Mouse (Mus musculus) heart, adult 18-20 months (tissue): ENCODE data around the gene Tex37. TPM values are rescaled to one million over a fixed set of nuclear protein-coding genes. Genes with fewer than 3 reads are reported as not detected.

Experiments
- DNase-seq, 2 experiments: peaks; one replicate each; pipeline ENCODE4 v3.0.0; 2021 to 2022; ENCODE audit warnings: mixed read lengths in 1 of 2
- long read RNA-seq, 2 experiments: library from polyadenylated mRNA; stranded (forward); transcript quantifications; one replicate each; pipeline ENCODE4 v2.0.0; 2021
- total RNA-seq, 2 experiments: library from RNA; stranded (reverse); gene quantifications; 2 replicates each; pipeline ENCODE4 v1.2.3; 2021

Tex37 gene
- not detected for total RNA-seq
- long read RNA-seq, experiment 1: 0 reads
- long read RNA-seq, experiment 2: 0 reads

DNA sequence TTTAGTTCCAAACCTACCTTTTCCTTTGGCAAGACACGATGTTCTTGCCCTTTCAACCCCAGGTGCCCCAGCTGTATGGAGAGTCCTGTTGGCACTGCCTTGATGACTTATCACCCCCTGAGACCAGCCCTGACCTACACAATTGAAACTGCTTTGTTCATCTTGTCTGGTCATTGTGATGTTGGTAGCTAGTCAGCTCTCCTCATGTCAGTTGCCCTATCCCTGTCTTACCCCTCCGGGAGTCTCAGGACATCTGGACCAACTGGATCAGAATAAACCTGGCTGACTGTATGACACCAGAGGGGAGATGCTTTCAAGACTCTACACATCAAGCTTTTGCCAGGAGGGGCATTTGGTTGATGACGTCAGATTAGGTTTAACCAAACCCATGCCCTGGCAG, at the start of gene Tex37:
TSS of gene Tex37 (minus strand) at position 101 of the 400 bp plus-strand sequence.
- no peak for DNase-seq

GRCm38 (mm10) chr6:70968291-70968690, 49.6 kb upstream of the Tex37 start:
- no peak for DNase-seq

DNA sequence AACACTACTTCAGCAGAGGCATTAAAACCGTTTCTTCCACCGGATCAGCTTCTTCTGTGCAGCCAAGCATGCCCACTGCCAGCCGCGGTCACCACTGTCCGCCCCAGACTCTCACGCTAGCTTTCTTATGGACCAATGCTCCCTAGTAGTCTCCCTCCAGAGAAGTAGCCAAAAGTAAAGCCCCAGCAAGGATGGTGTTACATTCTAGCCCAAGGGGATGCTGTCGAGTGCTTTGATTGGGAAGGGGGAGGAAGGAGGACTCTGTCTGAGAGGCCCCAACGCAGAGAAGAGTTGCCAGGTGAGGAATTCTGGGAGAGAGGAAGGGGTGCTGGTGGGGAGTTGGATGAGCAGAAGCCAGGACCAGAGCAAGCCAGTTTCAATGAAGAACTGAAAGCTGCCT, 48.7 kb upstream of the Tex37 start:
- no peak for DNase-seq

DNA sequence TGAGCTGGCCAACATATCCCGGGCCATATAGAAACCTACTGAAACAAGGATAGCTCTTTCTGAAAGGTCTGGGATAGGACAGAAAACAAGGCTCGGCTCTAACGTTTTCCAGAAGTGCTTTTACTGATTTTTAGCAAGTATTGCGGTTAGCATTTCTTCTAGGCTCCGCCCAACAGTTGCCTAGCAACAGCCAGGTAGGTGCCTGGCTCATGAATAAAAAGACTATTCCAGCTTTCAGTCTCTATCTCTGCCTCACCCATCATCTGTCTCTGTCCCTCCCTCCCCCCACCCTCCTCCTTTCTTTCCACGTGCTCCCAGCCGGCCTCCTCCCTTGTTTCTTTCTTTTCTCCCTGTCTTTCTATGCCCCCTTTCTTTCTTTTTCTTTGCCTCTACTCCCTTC, 47.0 kb upstream of the Tex37 start:
- DNase-seq: no peak

DNA sequence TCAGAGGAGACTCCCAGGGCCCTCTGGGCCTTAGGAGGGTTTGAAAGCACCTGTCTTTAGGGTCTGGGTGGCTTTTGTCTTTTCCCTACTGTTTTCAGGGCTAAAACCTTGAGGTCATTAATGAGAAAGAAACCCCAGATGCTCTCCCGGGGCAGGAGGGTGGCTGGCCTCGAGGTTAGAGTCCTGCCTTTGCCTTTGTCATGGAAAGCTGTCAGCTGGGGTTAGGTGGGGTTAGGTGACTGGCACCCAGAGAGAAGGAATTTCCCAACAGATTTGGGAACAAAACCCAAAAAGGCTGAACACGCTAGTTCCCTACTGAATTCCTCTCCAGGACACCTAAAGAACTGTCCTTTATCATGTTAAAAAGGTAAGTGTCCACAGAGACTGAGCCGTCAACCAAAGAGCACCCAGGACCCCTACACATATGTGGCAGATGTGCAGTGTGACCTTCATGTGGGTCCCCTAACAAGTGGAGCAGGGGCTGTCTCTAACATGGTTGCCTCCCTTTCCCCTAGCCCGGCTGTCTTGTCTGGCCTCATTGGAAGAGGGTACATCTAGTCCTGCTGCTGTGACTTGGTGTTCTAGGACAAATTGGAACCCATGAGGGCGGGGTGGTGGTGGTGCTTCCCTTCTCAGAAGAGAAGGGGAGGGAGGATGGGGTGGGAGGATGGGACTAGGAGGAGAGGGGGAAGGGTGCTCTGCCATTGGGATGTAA, 45.5 kb upstream of the Tex37 start:
- no peak for DNase-seq

DNA sequence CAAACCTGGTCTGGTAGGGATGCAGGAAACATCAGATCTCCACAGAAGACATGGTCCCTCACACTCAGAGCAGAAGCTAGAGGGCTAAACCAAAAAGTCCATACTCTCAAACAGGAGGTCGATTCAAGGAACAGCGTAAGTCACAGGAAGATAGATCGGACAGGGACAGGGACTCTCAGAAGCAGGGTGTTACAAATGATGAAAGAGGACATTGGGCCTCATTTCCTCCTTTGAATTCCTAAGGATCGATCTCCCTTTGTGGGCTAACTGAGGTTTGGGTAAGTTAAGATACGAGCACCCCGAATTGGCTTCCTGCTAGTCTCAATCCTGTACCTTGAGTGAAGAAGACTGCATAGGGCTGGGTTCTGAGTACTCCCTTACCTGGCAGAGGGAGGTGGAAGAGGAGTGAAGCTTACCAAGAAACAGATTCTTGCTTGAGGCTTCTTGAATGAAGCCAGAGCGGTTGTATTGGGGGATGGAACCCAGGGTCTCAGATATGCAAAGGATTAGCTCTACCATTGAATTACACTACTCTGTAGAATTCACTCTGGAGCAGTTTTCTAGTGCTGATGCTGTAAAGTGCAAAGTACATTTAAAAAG, 38.7 kb upstream of the Tex37 start:
- DNase-seq: no peak

- DNase-seq: no peak
Measured at GRCm38 (mm10) chr6:70956936-70957335, 38.2 kb upstream of the Tex37 start.

DNA sequence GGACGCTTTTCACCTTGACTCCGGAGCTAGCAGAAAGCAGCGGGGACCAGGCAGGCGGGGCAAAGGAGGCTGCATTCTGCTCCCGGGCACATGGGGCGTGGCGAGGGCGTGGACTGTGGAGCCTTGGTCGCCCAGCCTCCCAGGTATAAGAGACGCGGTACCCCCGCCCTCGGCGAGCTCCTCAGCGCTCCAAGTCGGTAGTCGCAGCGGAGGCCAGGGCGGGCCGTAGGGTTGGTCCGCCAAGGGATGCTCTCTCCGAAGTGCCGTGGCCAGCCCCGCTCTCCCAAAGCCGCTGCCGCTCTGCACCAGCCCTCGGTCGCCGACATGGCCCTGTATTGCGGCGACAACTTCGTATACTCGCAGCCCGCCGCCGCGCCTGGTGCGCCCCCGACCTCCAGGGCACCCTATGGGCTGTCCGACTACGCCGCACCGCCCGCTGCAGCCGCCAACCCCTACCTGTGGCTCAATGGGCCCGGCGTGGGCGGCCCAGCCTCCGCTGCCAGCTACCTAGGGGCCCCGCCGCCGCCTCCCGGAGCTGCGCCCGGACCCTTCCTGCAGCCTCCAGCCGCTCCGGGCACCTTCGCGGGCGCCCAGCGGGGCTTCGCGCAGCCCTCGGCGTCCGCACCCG, 37.7 kb upstream of the Tex37 start, which contains the start of gene Foxi3:
TSS of gene Foxi3 (plus strand) at position 247 of the 628 bp plus-strand sequence.
- no peak for DNase-seq

DNA sequence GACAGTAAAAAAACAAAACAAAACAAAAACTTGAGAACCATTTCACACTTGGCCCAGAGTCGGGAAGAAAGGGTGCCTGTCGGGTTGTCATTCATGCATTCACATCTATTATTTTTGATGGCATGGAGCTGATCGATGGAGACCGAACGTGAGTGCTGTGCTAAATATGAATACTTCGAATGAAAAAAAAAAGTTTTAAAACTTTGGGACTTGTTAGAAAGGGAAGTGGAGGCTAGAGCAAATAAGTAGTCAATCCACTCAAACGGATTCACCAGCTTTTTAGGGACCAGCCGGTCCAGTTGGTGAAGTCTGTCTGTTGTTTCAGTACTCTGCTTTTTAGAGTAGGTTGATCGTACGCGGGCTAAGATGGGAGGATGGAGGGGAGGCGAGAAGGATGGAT, 37.1 kb upstream of the Tex37 start:
- DNase-seq: peak in 1 of 2 experiments; percentile 9

- no peak for DNase-seq
Measured at GRCm38 (mm10) chr6:70955291-70955800, 36.6 kb upstream of the Tex37 start.

DNA sequence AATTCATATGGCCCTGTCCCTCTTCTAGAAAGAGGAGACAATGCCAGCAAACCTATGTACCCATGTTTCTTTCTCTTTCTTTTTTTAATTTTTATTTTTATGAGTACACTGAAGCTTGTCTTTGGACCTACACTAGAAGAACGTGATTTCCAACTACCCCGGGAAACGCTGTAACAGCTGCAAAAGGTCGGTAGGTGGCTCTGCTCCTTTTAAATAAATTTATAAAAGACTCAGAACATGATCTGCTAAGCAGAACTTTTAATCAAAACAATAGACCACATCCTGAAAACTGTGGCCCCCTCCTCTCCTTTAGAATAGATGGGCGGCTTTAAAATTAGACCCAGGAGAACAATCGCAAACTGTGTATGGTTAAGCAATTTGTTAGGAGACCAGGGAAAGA, 35.3 kb upstream of the Tex37 start:
- no peak for DNase-seq

DNA sequence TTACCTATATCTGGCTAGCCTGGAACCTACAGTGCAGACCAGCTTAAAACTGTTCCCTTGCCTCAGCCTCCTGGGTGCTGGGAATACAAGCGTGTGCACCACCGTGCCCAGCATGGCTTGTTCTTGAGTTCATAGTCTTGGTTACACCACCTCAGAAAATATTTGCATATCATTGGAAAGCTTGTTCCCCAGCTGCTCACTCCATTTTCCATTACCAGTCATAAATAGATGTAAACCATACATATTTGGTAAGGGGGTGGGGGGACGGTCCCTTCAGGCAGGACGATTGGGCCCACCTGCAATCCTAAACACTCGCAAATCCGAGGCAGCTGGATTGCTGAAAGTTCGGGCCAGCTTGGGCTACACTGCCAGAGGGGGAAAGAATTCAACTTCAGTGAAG, 34.5 kb upstream of the Tex37 start:
- DNase-seq: no peak

DNA sequence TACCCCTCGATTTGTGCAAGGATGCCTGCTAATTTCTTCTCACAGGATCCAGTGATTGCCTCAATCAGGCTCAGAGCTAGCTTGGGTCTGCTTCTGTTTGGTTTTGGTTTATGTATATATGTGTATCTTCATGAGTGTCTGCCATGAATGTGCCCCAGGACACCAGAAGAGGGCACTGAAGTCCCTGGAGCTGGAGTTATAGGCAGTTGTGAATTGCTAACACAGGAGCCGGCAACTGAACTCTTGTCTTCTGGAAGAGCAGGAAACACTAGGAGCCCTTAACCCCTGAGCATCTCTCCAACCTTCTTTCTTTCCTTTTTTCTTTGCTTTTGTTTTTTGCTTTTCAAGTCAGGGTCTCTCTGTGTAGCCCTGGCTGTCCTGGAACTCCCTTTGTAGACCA, 13.1 kb upstream of the Tex37 start:
- DNase-seq: no peak

DNA sequence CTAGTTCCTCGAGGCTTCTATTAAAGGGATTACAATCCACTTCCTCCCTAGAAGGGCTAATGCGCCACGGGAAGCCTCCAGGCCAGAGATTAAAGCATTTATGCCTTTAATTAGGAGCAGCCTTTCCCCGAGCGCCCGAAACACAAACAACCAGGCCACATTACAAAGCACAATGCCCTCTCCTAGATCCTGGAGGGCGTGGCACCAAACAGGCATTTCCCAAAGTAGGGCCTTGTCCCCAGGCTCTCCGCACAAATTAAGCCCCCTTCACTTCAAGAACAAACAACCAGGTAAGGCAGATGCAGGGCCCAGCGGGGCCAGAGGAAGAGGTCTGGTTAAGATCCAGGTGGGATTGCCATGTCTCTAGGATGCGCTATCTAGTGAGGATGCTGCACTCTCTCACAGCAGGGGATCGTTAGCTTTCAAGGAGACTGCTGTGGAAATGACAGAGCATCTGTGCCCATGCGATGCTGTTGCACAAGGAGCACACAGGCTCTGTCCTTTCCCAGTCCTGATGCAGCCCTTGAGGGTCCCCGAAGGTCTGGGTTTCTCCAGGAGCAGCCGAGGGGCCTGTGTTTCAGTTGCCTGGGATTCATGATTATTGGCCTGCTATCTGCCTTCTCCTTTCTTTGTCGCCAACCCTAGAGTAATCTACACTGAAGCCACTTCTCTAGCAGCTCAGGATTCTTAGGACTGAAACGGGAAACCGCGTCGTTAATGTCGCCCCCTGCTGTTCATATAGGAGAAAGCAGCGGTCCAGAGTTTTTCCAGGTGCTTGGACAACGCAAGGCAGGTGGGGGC, 2.7 kb upstream of the Tex37 start:
- peak in 1 of 2 experiments; percentile 52 for DNase-seq

GRCm38 (mm10) chr6:70912396-70912765, 6.3 kb downstream of the Tex37 start:
- no peak for DNase-seq

- no peak for DNase-seq
Measured at GRCm38 (mm10) chr6:70911668-70912395, 6.9 kb downstream of the Tex37 start.

DNA sequence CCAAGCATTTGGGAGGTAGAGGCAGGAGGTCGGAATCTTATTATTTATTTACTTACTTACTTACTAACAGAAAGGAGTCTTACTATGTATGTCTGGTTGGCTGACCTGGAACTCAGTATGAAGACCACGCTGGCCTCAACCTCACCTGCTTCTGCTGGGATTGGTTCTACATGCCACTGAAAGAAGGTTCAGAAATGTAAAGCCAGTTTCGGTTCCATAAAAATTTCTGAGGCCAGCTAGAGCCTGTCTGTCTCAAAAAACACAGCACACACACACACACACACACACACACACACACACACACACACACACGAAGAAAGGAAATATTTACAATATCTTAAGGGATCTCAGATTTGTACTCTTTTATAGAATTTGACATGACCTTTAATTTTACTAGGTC, 8.4 kb downstream of the Tex37 start:
- DNase-seq: no peak

DNA sequence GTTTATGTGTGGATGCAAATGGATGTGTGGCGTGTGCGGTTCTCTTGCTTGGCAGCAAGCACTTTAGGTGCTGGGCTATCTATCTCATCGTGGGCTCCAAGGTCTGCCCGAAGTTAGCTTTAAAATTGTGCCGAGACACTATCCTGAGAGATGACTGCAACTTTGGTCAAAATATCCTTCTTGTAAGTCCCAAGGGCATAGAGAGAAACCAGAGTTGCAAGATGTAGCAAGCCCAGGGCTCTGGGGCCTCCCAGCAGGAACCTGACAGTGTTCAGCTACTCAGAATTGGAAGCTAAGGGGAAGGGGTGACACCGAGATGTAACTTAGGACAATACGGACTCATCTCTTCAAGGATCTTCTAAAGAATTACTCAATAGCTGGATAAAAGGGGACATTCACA, 9.2 kb downstream of the Tex37 start:
- DNase-seq: no peak

GRCm38 (mm10) chr6:70903689-70904088, 15.0 kb downstream of the Tex37 start:
- DNase-seq: no peak

DNA sequence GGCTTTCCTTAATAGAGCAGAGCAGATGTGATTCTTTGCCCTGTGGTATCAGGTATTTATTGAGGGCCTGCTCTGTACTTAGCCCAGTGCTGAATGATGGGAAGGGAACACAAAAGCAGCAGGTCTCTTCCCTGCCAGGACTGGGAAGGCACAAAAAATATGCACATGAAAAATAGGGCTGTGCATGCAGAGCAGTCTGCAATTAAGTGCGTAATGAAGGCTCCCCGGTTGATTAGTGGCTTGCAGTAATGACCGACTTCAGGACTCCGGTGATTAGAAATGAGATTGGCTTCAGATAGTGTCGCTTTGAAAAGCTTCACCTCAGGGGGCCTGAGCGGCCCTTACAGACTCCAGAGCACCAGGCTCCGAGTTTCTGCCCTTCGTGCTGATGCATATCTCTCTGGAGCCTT, 19.1 kb downstream of the Tex37 start:
- DNase-seq: no peak

- DNase-seq: no peak
Measured at GRCm38 (mm10) chr6:70898166-70898565, 20.6 kb downstream of the Tex37 start.

DNA sequence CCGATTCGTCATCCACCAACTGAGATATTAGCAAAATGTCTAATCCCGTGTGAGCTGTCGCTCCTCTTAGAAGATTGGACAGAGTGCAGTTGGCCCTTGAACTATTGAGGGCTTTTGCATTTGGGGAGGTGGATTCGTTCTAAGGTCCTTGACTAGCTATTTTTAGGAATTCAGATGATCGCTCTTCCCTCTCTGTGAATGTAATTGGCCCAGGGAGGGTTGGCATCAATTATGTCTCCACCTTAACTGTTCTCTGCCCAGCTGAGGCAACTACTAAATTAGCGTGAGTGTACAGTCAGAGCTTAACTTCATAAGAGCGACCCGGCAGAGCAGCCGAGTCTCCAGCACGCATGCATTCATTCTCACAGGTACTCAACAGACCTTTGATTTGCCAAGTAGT, 30.7 kb downstream of the Tex37 start:
- peak; percentile 20 to 36 for DNase-seq
